Mouse (Mus musculus): Measurements from ENCODE around the gene Agbl4. TPM values are rescaled to one million over a fixed set of nuclear protein-coding genes. Genes with fewer than 3 reads are reported as not detected.

The Agbl4 gene
- polyA plus RNA-seq, 1 experiment from 2014 or later: 0.16 TPM

GRCm38 (mm10) chr4:111332864-111333263 is 935.4 kb downstream of the Agbl4 start:
- Histone ChIP-seq H3K27me3 (replicated peaks; ENCODE audit: control insufficient read depth, insufficient read depth, low read length) (no peaks in the 10 kb centered on the region), H3K9me3 (ENCODE audit: control insufficient read depth, low read length) (no peaks in the 10 kb centered on the region), H3K4me1 (ENCODE audit: control insufficient read depth, insufficient read depth, low read length) (no peaks in the 10 kb centered on the region), H3K4me3 (ENCODE audit: low read length) (no peak overlapping the region), H3K9ac (ENCODE audit: low read depth, low read length) (no peak overlapping the region), H3K4me2 (ENCODE audit: low read depth, low read length) (no peak overlapping the region), H3K27ac (ENCODE audit: low read length) (no peak overlapping the region), H3K36me3 (ENCODE audit: control insufficient read depth, insufficient read depth, low read length) (no peaks in the 10 kb centered on the region)
- WGBS: 59% methylated on average over 4 of the region's 4 CpGs
- ATAC-seq: no peak

GRCm38 (mm10) chr4:111349965-111350364 is 952.5 kb downstream of the Agbl4 start:
- Histone ChIP-seq H3K27ac (ENCODE audit: low read length) (no peak overlapping the region), H3K4me1 (ENCODE audit: control insufficient read depth, insufficient read depth, low read length) (no peaks in the 10 kb centered on the region), H3K9me3 (ENCODE audit: control insufficient read depth, low read length) (no peaks in the 10 kb centered on the region), H3K4me2 (ENCODE audit: low read depth, low read length) (no peak overlapping the region), H3K27me3 (replicated peaks; ENCODE audit: control insufficient read depth, insufficient read depth, low read length) (no peaks in the 10 kb centered on the region), H3K9ac (ENCODE audit: low read depth, low read length) (no peak overlapping the region), H3K36me3 (ENCODE audit: control insufficient read depth, insufficient read depth, low read length) (no peaks in the 10 kb centered on the region), H3K4me3 (ENCODE audit: low read length) (no peak overlapping the region)
- ATAC-seq: no peak
- WGBS: 64% methylated on average over 4 of the region's 4 CpGs

GRCm38 (mm10) chr4:111350615-111351525 is 953.4 kb downstream of the Agbl4 start:
- no peak for ATAC-seq
- WGBS: 66% methylated on average over 6 of the region's 6 CpGs
- Histone ChIP-seq H3K9me3 (ENCODE audit: control insufficient read depth, low read length) (no peaks in the 10 kb centered on the region), H3K4me3 (ENCODE audit: low read length) (no peak overlapping the region), H3K27me3 (replicated peaks; ENCODE audit: control insufficient read depth, insufficient read depth, low read length) (no peaks in the 10 kb centered on the region), H3K27ac (ENCODE audit: low read length) (no peak overlapping the region), H3K4me2 (ENCODE audit: low read depth, low read length) (no peak overlapping the region), H3K9ac (ENCODE audit: low read depth, low read length) (no peak overlapping the region), H3K36me3 (ENCODE audit: control insufficient read depth, insufficient read depth, low read length) (no peaks in the 10 kb centered on the region), H3K4me1 (ENCODE audit: control insufficient read depth, insufficient read depth, low read length) (no peaks in the 10 kb centered on the region)

- 0 out of 2 replicates have a peak, but pooled peaks cover 2% of the 10 kb centered on the region for H3K4me1 ChIP-seq (ENCODE audit: control insufficient read depth, insufficient read depth, low read length)
- no peak for ATAC-seq
- H3K9ac ChIP-seq (ENCODE audit: low read depth, low read length): no peak overlapping the region
- WGBS: 39% methylated on average over 4 of the region's 4 CpGs
- no peaks in the 10 kb centered on the region for H3K36me3 ChIP-seq (ENCODE audit: control insufficient read depth, insufficient read depth, low read length)
- no peak overlapping the region for H3K27ac ChIP-seq (ENCODE audit: low read length)
- no peak overlapping the region for H3K4me2 ChIP-seq (ENCODE audit: low read depth, low read length)
- no peak overlapping the region for H3K4me3 ChIP-seq (ENCODE audit: low read length)
- no peaks in the 10 kb centered on the region for H3K27me3 ChIP-seq (replicated peaks; ENCODE audit: control insufficient read depth, insufficient read depth, low read length)
- H3K9me3 ChIP-seq (ENCODE audit: control insufficient read depth, low read length): no peaks in the 10 kb centered on the region
These were observed 959.2 kb downstream of the Agbl4 start for GRCm38 (mm10) chr4:111356584-111357115.

- Histone ChIP-seq H3K9me3 (ENCODE audit: control insufficient read depth, low read length) (no peaks in the 10 kb centered on the region), H3K4me2 (ENCODE audit: low read depth, low read length) (no peak overlapping the region), H3K4me3 (ENCODE audit: low read length) (no peak overlapping the region), H3K36me3 (ENCODE audit: control insufficient read depth, insufficient read depth, low read length) (no peaks in the 10 kb centered on the region), H3K9ac (ENCODE audit: low read depth, low read length) (no peak overlapping the region), H3K27me3 (replicated peaks; ENCODE audit: control insufficient read depth, insufficient read depth, low read length) (no peaks in the 10 kb centered on the region), H3K27ac (ENCODE audit: low read length) (no peak overlapping the region), H3K4me1 (ENCODE audit: control insufficient read depth, insufficient read depth, low read length) (0 out of 2 replicates have a peak, but pooled peaks cover 2% of the 10 kb centered on the region)
- ATAC-seq: no peak
- 36% methylated on average over 3 of the region's 3 CpGs for WGBS
These were observed 959.7 kb downstream of the Agbl4 start for GRCm38 (mm10) chr4:111357176-111357575.

- ATAC-seq: no peak
- Histone ChIP-seq H3K4me2 (ENCODE audit: low read depth, low read length) (no peak overlapping the region), H3K4me1 (ENCODE audit: control insufficient read depth, insufficient read depth, low read length) (no peaks in the 10 kb centered on the region), H3K27ac (ENCODE audit: low read length) (no peak overlapping the region), H3K4me3 (ENCODE audit: low read length) (no peak overlapping the region), H3K9ac (ENCODE audit: low read depth, low read length) (no peak overlapping the region), H3K27me3 (replicated peaks; ENCODE audit: control insufficient read depth, insufficient read depth, low read length) (no peaks in the 10 kb centered on the region), H3K36me3 (ENCODE audit: control insufficient read depth, insufficient read depth, low read length) (no peaks in the 10 kb centered on the region), H3K9me3 (ENCODE audit: control insufficient read depth, low read length) (no peaks in the 10 kb centered on the region)
- WGBS: 81% methylated on average over 2 of the region's 2 CpGs
These were observed 966.7 kb downstream of the Agbl4 start for GRCm38 (mm10) chr4:111364199-111364598.

GRCm38 (mm10) chr4:111367771-111368170 is 970.3 kb downstream of the Agbl4 start:
- Histone ChIP-seq H3K4me2 (ENCODE audit: low read depth, low read length) (no peak overlapping the region), H3K4me3 (ENCODE audit: low read length) (no peak overlapping the region), H3K4me1 (ENCODE audit: control insufficient read depth, insufficient read depth, low read length) (no peaks in the 10 kb centered on the region), H3K9ac (ENCODE audit: low read depth, low read length) (no peak overlapping the region), H3K9me3 (ENCODE audit: control insufficient read depth, low read length) (no peaks in the 10 kb centered on the region), H3K27ac (ENCODE audit: low read length) (no peak overlapping the region), H3K36me3 (ENCODE audit: control insufficient read depth, insufficient read depth, low read length) (no peaks in the 10 kb centered on the region), H3K27me3 (replicated peaks; ENCODE audit: control insufficient read depth, insufficient read depth, low read length) (no peaks in the 10 kb centered on the region)
- ATAC-seq: no peak
- 70% methylated on average over 2 of the region's 2 CpGs for WGBS

- no peaks in the 10 kb centered on the region for H3K27me3 ChIP-seq (replicated peaks; ENCODE audit: control insufficient read depth, insufficient read depth, low read length)
- no peak overlapping the region for H3K4me2 ChIP-seq (ENCODE audit: low read depth, low read length)
- no peak for ATAC-seq
- no peaks in the 10 kb centered on the region for H3K9me3 ChIP-seq (ENCODE audit: control insufficient read depth, low read length)
- no peaks in the 10 kb centered on the region for H3K4me1 ChIP-seq (ENCODE audit: control insufficient read depth, insufficient read depth, low read length)
- no peaks in the 10 kb centered on the region for H3K36me3 ChIP-seq (ENCODE audit: control insufficient read depth, insufficient read depth, low read length)
- H3K27ac ChIP-seq (ENCODE audit: low read length): no peak overlapping the region
- H3K9ac ChIP-seq (ENCODE audit: low read depth, low read length): no peak overlapping the region
- H3K4me3 ChIP-seq (ENCODE audit: low read length): no peak overlapping the region
These were observed 979.7 kb downstream of the Agbl4 start for GRCm38 (mm10) chr4:111377159-111377558.

GRCm38 (mm10) chr4:111378071-111378470 is 980.6 kb downstream of the Agbl4 start:
- no peak for ATAC-seq
- Histone ChIP-seq H3K36me3 (ENCODE audit: control insufficient read depth, insufficient read depth, low read length) (no peaks in the 10 kb centered on the region), H3K27me3 (replicated peaks; ENCODE audit: control insufficient read depth, insufficient read depth, low read length) (no peaks in the 10 kb centered on the region), H3K27ac (ENCODE audit: low read length) (no peak overlapping the region), H3K4me1 (ENCODE audit: control insufficient read depth, insufficient read depth, low read length) (no peaks in the 10 kb centered on the region), H3K4me2 (ENCODE audit: low read depth, low read length) (no peak overlapping the region), H3K9ac (ENCODE audit: low read depth, low read length) (no peak overlapping the region), H3K9me3 (ENCODE audit: control insufficient read depth, low read length) (no peaks in the 10 kb centered on the region), H3K4me3 (ENCODE audit: low read length) (no peak overlapping the region)
- WGBS: 86% methylated on average over 3 of the region's 3 CpGs
